Mouse (Mus musculus) lung, postnatal 10 days (tissue): ENCODE data around the gene Gm5538.

Experiments used
- DNase-seq: peaks from one replicate; pipeline ENCODE4 v3.0.0; 2021

Gm5538 gene

DNA sequence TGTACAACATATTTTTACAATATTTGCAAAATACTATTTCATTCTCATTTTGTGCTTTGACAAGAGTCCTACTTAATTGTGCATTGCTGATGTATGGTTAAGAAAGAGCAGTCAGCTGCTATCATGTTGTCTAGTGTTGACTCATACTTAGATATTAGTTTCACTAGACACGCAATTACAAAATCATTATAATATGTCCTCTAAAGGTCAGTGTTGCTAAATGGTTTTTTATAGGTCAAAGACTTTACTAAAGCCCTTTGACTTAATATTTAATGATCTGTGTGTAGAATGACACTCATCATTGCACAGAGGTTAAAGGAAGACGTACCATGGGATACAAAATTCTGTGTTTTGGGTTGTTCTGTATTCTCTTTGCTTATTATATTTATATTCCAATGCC lies at the start of gene Gm5538:
Gm5538 (plus strand) TSS at position 301 of the 400 bp plus-strand sequence.
- DNase-seq, result no peak

DNA sequence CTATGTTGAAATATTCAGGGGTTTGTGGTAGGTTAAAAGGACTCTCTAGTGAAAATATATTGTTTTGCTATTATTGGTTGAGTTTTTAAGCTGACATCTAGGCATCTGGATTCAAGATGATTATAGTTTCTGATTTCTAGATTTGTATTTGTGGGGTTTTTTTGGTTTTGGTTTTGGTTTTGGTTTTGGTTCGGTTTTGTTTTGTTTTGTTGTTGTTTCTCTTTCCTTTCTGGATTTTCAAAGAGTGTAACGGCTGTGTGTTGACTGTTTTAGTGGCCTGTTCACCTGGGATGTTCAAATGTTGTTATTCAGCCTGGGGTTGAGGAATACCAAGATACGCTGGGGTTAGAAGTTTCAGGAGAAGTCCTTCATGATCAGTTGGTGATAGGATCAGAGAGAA lies 32.2 kb upstream of the Gm5538 start:
- no peak for DNase-seq

GRCm38 (mm10) chr3:59702614-59703110 lies 26.9 kb upstream of the Gm5538 start:
- DNase-seq, result no peak

GRCm38 (mm10) chr3:59739866-59740265 lies 10.3 kb downstream of the Gm5538 start:
- no peak for DNase-seq

- peak; percentile 4 for DNase-seq
Observed at GRCm38 (mm10) chr3:59744181-59744580, 14.6 kb downstream of the Gm5538 start.
